8 mouse cellular contexts compared by ENCODE assay signal in genomic region chr5:117313420-117313819, GRCm38 (mm10). TPM values are rescaled to one million over a fixed set of nuclear protein-coding genes. Genes with fewer than 3 reads are reported as not detected.
DNase-seq lines count a peak whose midpoint lies in the region; ATAC-seq lines count a peak whose summit lies in the region.

No protein-coding gene starts in this region.

- no peak overlapping the region for H3K27ac ChIP-seq in forebrain, embryonic 11.5 days (ENCODE audit: low read depth, low read length)
- no peak overlapping the region for H3K27ac ChIP-seq in forebrain, embryonic 15.5 days (replicated peaks)
- no peak overlapping the region for H3K27ac ChIP-seq in hindbrain, embryonic 10.5 days
- H3K27ac ChIP-seq in limb, embryonic 13.5 days, result no peak overlapping the region
- H3K27ac ChIP-seq in midbrain, embryonic 13.5 days, result no peak overlapping the region

- peak overlapping the region; percentile 33; the same call in 1 of the 2 replicates for H3K4me2 ChIP-seq in forebrain, embryonic 11.5 days (ENCODE audit: low read depth, low read length, severe bottlenecking)
- H3K4me2 ChIP-seq in forebrain, embryonic 15.5 days (replicated peaks), result no peak overlapping the region
- peak overlapping the region; percentile 50 for H3K4me2 ChIP-seq in limb, embryonic 13.5 days (replicated peaks)
- H3K4me2 ChIP-seq in midbrain, embryonic 13.5 days (replicated peaks), result peak overlapping the region; percentile 32

- no peak for ATAC-seq in forebrain, embryonic 11.5 days (replicated peaks; ENCODE audit: low FRiP score)
- no peak for ATAC-seq in forebrain, embryonic 15.5 days (replicated peaks)
- ATAC-seq in erythroblast, adult 5-6 weeks (replicated peaks; ENCODE audit: low FRiP score, poor library complexity, severe bottlenecking), result peak; percentile 75
- ATAC-seq in limb, embryonic 13.5 days (ENCODE audit: low FRiP score, low read depth), result no peak
- ATAC-seq in midbrain, embryonic 13.5 days, result no peak

- H3K27me3 ChIP-seq in forebrain, embryonic 11.5 days (ENCODE audit: control insufficient read depth, insufficient read depth, low read length), result peaks cover 3% of the 10 kb centered on the region; the same call in 1 of the 2 replicates
- no peaks in the 10 kb centered on the region for H3K27me3 ChIP-seq in forebrain, embryonic 15.5 days
- peaks cover 47% of the 10 kb centered on the region for H3K27me3 ChIP-seq in hindbrain, embryonic 10.5 days (ENCODE audit: insufficient read depth, poor library complexity, severe bottlenecking)
- peaks cover 6% of the 10 kb centered on the region; the same call in 1 of the 2 replicates for H3K27me3 ChIP-seq in limb, embryonic 13.5 days
- peaks cover 36% of the 10 kb centered on the region for H3K27me3 ChIP-seq in midbrain, embryonic 13.5 days

- no peak for DNase-seq in forebrain, embryonic 11.5 days (ENCODE audit: low spot score)
- peak; percentile 23 for DNase-seq in hindbrain, embryonic 10.5 days (ENCODE audit: low spot score)
- DNase-seq in urinary bladder, adult 2 months (ENCODE audit: low spot score), result peak; percentile 38
- no peak for DNase-seq in MN1 (ENCODE audit: low spot score)

- no peaks in the 10 kb centered on the region for H3K36me3 ChIP-seq in forebrain, embryonic 11.5 days (ENCODE audit: control insufficient read depth, insufficient read depth, low read length)
- H3K36me3 ChIP-seq in forebrain, embryonic 15.5 days, result no peaks in the 10 kb centered on the region
- H3K36me3 ChIP-seq in hindbrain, embryonic 10.5 days, result no peaks in the 10 kb centered on the region
- no peaks in the 10 kb centered on the region for H3K36me3 ChIP-seq in limb, embryonic 13.5 days
- H3K36me3 ChIP-seq in midbrain, embryonic 13.5 days, result no peaks in the 10 kb centered on the region

- H3K9me3 ChIP-seq in forebrain, embryonic 11.5 days (ENCODE audit: control insufficient read depth, low read length), result no peaks in the 10 kb centered on the region
- no peaks in the 10 kb centered on the region for H3K9me3 ChIP-seq in forebrain, embryonic 15.5 days
- no peaks in the 10 kb centered on the region for H3K9me3 ChIP-seq in hindbrain, embryonic 10.5 days
- no peaks in the 10 kb centered on the region for H3K9me3 ChIP-seq in limb, embryonic 13.5 days
- no peaks in the 10 kb centered on the region for H3K9me3 ChIP-seq in midbrain, embryonic 13.5 days

- no peak overlapping the region for H3K9ac ChIP-seq in forebrain, embryonic 11.5 days (ENCODE audit: low read length)
- H3K9ac ChIP-seq in forebrain, embryonic 15.5 days (replicated peaks), result no peak overlapping the region
- H3K9ac ChIP-seq in limb, embryonic 13.5 days, result no peak overlapping the region
- H3K9ac ChIP-seq in midbrain, embryonic 13.5 days (replicated peaks), result no peak overlapping the region

- H3K4me1 ChIP-seq in forebrain, embryonic 11.5 days (replicated peaks; ENCODE audit: control insufficient read depth, insufficient read depth, low read length), result 0 out of 2 replicates have a peak, but pooled peaks cover 6% of the 10 kb centered on the region
- H3K4me1 ChIP-seq in forebrain, embryonic 15.5 days, result peaks cover 12% of the 10 kb centered on the region
- peaks cover 27% of the 10 kb centered on the region for H3K4me1 ChIP-seq in hindbrain, embryonic 10.5 days (replicated peaks)
- peaks cover 27% of the 10 kb centered on the region for H3K4me1 ChIP-seq in limb, embryonic 13.5 days
- peaks cover 18% of the 10 kb centered on the region for H3K4me1 ChIP-seq in midbrain, embryonic 13.5 days (replicated peaks)

- H3K4me3 ChIP-seq in forebrain, embryonic 11.5 days (ENCODE audit: low read depth, low read length), result no peak overlapping the region
- no peak overlapping the region for H3K4me3 ChIP-seq in forebrain, embryonic 15.5 days
- peak overlapping the region; percentile 36 for H3K4me3 ChIP-seq in hindbrain, embryonic 10.5 days
- H3K4me3 ChIP-seq in limb, embryonic 13.5 days, result peak overlapping the region; percentile 30
- H3K4me3 ChIP-seq in midbrain, embryonic 13.5 days (replicated peaks), result no peak overlapping the region

- WGBS in forebrain, embryonic 11.5 days, result 31% methylated on average over 14 of the region's 14 CpGs
- 35% methylated on average over 14 of the region's 14 CpGs for WGBS in forebrain, embryonic 15.5 days
- 25% methylated on average over 14 of the region's 14 CpGs for whole genome bisulfite sequencing in hindbrain, embryonic 10.5 days
- 16% methylated on average over 14 of the region's 14 CpGs for WGBS in limb, embryonic 13.5 days
- 29% methylated on average over 13 of the region's 14 CpGs for WGBS in midbrain, embryonic 13.5 days

RNA-seq across cellular contexts. Expression of gene Vsig10, which starts 5.5 kb away (rescaled TPM):
- 2.3 and 2.5 TPM in 2 replicates for polyA plus RNA-seq in forebrain, embryonic 11.5 days (2014; fragmentation: Nextera tagmentation; extraction: Ambion mirVana)
- 1.4 and 1.7 TPM in 2 replicates for polyA plus RNA-seq in forebrain, embryonic 15.5 days (2015; fragmentation: Nextera tagmentation; extraction: Ambion mirVana)
- total RNA-seq in erythroblast, adult 5-6 weeks (2015; ENCODE audit: low replicate concordance), result 0.84 TPM in 1 of 2 replicates, not detected in the other
- total RNA-seq in erythroblast, adult 5-6 weeks (2017; ENCODE audit: low replicate concordance), result 0.70 and 2.7 TPM in 2 replicates
- polyA plus RNA-seq in hindbrain, embryonic 10.5 days (2016; fragmentation: Nextera tagmentation; extraction: Ambion mirVana), result 1.8 and 3.4 TPM in 2 replicates
- polyA plus RNA-seq in limb, embryonic 13.5 days (2015; fragmentation: Nextera tagmentation; extraction: Ambion mirVana), result 7.6 and 9.6 TPM in 2 replicates
- polyA plus RNA-seq in midbrain, embryonic 13.5 days (2015; fragmentation: Nextera tagmentation; extraction: Ambion mirVana), result 2.3 TPM in 2 replicates
- polyA plus RNA-seq in urinary bladder, adult 2 months (2012; rRNA removed), result 35.6 and 36.4 TPM in 2 replicates

RNA-seq across cellular contexts. Expression of gene Pebp1, which starts 26.0 kb away (rescaled TPM):
- polyA plus RNA-seq in forebrain, embryonic 11.5 days (2014; fragmentation: Nextera tagmentation; extraction: Ambion mirVana), result 881 and 979 TPM in 2 replicates
- 1,178 and 1,180 TPM in 2 replicates for polyA plus RNA-seq in forebrain, embryonic 15.5 days (2015; fragmentation: Nextera tagmentation; extraction: Ambion mirVana)
- total RNA-seq in erythroblast, adult 5-6 weeks (2015; ENCODE audit: low replicate concordance), result 43.4 and 51.4 TPM in 2 replicates
- 11.4 and 17.4 TPM in 2 replicates for total RNA-seq in erythroblast, adult 5-6 weeks (2017; ENCODE audit: low replicate concordance)
- 928 and 949 TPM in 2 replicates for polyA plus RNA-seq in hindbrain, embryonic 10.5 days (2016; fragmentation: Nextera tagmentation; extraction: Ambion mirVana)
- 763 and 771 TPM in 2 replicates for polyA plus RNA-seq in limb, embryonic 13.5 days (2015; fragmentation: Nextera tagmentation; extraction: Ambion mirVana)
- polyA plus RNA-seq in midbrain, embryonic 13.5 days (2015; fragmentation: Nextera tagmentation; extraction: Ambion mirVana), result 1,014 and 1,066 TPM in 2 replicates
- 416 and 521 TPM in 2 replicates for polyA plus RNA-seq in urinary bladder, adult 2 months (2012; rRNA removed)

RNA-seq across cellular contexts. Expression of gene Wsb2, which starts 43.7 kb away (rescaled TPM):
- polyA plus RNA-seq in forebrain, embryonic 11.5 days (2014; fragmentation: Nextera tagmentation; extraction: Ambion mirVana), result 75.4 and 86.0 TPM in 2 replicates
- polyA plus RNA-seq in forebrain, embryonic 15.5 days (2015; fragmentation: Nextera tagmentation; extraction: Ambion mirVana), result 196 and 213 TPM in 2 replicates
- total RNA-seq in erythroblast, adult 5-6 weeks (2015; ENCODE audit: low replicate concordance), result 2.9 and 5.6 TPM in 2 replicates
- 3.1 and 4.2 TPM in 2 replicates for total RNA-seq in erythroblast, adult 5-6 weeks (2017; ENCODE audit: low replicate concordance)
- 56.9 and 86.8 TPM in 2 replicates for polyA plus RNA-seq in hindbrain, embryonic 10.5 days (2016; fragmentation: Nextera tagmentation; extraction: Ambion mirVana)
- 54.9 and 55.2 TPM in 2 replicates for polyA plus RNA-seq in limb, embryonic 13.5 days (2015; fragmentation: Nextera tagmentation; extraction: Ambion mirVana)
- 138 and 159 TPM in 2 replicates for polyA plus RNA-seq in midbrain, embryonic 13.5 days (2015; fragmentation: Nextera tagmentation; extraction: Ambion mirVana)
- 86.6 and 94.6 TPM in 2 replicates for polyA plus RNA-seq in urinary bladder, adult 2 months (2012; rRNA removed)

Comparison
In these comparisons a context has a peak if more than half of its experiments do, and no peak if none do; other contexts are left out.
1. DNase-seq: peak in hindbrain, embryonic 10.5 days (single experiment) and urinary bladder, adult 2 months (single experiment); none in forebrain, embryonic 11.5 days (single experiment) and MN1 (single experiment).
2. H3K4me3 ChIP-seq: peak in hindbrain, embryonic 10.5 days (single experiment) and limb, embryonic 13.5 days (single experiment); none in forebrain, embryonic 11.5 days (single experiment), forebrain, embryonic 15.5 days (single experiment) and midbrain, embryonic 13.5 days (single experiment).